Mouse (Mus musculus) brain, embryonic 14.5 days (tissue): ENCODE measurements at regions not wholly inside any gene's neighbourhood (a gene's known extent, or its start where the extent isn't known, plus 50 kb on each side); places are given as distances from the start of the nearest gene placed in this dataset.

Experiments used
- CTCF ChIP-seq: fragments of 200-500 bp; IDR thresholded peaks from 2 replicates; pipeline ENCODE4 v1.5.1; 2012; ENCODE audit warnings: inconsistent platforms, mild to moderate bottlenecking, moderate library complexity, borderline replicate concordance; ENCODE audit not compliant: insufficient read depth, insufficient read length; ENCODE audit errors: extremely low read depth
- POLR2A ChIP-seq: fragments of 200-500 bp; IDR thresholded peaks from 2 replicates; pipeline ENCODE4 v1.6.1; 2012; ENCODE audit warnings: mild to moderate bottlenecking, inconsistent platforms, borderline replicate concordance; ENCODE audit not compliant: poor library complexity, insufficient read depth, insufficient read length, severe bottlenecking; ENCODE audit errors: extremely low read depth

DNA sequence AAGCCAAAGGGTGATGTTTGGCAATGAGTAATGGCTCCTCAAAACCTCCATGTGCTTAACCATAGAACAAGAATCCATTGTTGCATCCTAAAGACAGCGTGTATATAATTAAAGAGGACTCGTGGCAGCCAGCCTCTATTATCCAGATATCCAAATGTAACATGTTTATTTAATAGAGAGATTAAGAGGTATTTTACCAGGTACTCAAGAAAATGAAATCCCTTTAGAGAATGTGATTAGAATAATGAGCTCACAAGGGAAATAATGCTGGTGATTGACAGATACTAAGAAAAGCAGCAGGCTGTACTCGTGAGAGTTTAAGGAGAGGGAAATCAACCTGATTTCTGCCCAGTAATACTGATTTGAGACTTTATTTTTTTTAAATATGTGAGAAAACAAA lies 295.5 kb upstream of the Tmprss15 start:
- TF ChIP-seq CTCF: no peak
- TF ChIP-seq POLR2A: no peak
